Mouse (Mus musculus): ENCODE data around the gene Nubp2.

The Nubp2 gene

DNA sequence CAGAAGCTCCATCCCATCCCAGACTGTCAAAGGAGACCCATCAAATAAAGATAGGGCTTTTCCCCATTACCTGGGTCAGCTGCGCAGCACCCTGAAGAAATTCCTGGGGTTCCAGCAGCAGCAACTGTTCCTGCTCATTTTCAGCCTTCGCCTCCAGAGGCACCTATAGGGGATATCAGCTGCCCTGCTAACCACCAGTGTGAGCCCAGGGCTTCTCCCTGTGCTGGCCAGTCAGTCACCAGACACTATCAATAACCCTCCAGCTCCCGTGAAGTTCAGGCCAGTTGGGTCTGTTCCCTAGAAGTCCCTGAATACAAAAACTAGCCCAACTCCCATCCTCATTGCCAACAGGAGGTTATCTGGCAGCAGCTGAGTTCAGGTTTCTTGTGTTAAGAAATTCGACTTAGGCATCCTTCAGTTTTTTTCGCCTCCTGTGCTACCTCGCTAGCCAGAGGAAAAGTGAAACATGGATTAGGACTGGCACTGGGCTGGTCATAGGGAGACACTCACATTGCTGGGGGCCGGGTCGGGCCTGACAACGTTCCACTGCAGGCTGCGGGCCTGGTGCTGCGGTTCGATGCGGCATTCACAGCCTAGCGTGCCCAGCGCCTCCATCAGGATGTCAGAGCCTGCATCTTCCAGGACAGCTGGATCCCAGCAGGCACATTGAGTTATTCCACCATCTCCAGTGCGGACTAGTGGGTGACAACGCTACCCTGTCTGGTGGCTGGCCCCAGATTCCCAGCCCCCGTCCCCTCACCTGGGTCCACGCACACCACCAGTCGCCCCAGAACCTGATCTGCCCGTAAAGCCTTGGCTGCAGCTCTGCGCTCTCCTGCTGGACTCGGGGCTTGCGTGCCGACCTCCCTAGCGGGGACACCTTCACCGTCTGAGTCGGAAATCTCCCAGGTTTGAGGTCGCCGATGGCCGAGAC, 8.2 kb upstream of the Nubp2 start:
- no peak for DNase-seq

DNA sequence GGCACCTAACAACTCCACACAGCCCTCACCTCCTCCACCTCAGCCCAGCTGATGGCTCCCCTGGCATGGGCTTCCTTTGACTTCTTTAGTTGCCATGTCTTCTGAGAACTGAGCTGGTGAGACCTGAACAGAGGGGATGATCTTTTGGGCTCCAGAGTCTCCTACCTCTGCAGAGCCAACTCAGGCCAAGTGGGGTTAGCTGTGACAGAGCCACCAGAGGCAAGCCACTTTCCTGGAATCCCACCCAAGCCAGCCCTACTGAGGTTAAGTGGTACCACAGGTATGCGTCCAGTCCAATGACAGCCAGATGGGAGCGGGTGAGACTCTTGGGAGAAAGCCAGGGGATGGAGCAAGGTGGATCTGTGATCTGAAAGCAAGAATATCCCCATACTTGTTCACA, 7.1 kb upstream of the Nubp2 start:
- DNase-seq: no peak

- DNase-seq: no peak
Observed at GRCm38 (mm10) chr17:24892785-24893184, 6.6 kb upstream of the Nubp2 start.

DNA sequence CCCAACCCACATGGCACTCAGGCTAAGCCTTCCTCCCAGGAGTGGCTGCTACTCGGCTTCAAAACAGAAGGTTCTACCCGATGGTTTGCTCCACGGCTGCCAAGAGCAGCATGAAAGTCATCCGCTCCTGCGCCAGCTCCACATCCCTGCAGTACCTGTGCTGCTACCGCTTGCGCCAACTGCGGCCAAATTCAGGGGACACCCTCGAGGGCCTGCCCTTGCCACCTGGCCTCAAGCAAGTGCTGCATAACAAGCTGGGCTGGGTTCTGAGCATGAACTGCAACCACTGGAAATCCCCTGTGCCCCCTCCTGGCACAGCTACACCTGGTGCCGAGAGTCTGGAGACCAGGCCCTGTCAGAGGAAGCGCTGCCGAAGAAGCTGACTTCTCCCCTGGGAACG, 5.2 kb upstream of the Nubp2 start:
- DNase-seq: no peak

DNA sequence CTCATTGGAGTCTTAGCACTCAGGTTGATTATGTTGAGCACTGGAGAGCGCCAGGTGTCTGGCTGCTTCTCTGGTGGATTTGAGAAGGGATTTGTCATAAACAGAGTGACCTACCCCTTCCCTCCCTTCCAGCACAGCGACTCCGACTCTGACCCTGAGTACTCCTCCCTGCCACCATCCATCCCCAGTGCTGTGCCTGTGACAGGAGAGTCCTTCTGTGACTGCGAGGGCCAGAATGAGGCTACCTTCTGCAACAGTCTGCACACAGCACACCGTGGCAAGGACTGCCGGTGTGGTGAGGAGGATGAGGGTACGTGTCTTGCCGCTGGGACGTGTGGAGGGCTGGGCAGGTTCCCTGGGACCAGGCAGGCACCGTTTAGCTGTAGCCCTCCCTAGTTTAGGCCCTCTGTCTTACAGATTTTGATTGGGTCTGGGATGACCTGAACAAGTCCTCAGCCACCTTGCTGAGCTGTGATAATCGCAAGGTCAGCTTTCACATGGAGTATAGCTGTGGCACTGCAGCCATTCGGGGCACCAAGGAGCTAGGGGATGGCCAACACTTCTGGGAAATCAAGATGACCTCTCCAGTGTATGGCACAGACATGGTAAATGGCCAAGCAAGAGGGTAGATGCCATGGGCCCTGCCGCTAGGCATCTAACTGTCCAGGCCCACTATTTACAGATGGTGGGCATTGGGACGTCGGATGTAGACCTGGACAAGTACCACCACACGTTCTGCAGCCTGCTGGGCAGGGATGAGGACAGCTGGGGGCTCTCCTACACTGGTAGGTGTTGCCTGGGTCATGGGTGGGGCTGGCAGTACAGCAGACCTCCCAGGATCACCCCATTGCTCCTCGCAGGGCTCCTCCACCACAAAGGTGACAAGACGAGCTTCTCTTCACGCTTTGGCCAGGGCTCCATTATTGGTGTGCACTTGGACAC, 4.3 kb upstream of the Nubp2 start:
- no peak for DNase-seq

DNA sequence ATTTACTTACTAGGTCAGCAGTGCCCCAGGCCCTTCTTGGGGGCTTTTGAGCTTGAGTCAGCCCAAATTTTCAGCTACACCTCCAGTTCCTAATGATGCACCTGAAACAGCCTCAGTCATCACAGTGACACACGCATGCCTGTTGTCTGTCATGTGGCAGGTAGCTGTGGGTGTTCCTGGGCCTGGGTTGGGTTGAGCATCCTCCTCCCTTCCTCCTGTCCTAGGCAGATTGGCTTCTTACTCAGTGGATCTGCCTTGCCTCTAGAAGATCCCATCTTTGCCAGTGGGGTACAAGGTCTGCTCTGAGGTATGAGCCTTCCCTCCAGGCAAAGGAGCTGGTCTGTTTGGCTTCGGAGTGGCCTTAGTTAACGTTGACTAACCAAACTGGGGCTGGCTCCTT, 2.7 kb upstream of the Nubp2 start:
- DNase-seq: no peak

DNA sequence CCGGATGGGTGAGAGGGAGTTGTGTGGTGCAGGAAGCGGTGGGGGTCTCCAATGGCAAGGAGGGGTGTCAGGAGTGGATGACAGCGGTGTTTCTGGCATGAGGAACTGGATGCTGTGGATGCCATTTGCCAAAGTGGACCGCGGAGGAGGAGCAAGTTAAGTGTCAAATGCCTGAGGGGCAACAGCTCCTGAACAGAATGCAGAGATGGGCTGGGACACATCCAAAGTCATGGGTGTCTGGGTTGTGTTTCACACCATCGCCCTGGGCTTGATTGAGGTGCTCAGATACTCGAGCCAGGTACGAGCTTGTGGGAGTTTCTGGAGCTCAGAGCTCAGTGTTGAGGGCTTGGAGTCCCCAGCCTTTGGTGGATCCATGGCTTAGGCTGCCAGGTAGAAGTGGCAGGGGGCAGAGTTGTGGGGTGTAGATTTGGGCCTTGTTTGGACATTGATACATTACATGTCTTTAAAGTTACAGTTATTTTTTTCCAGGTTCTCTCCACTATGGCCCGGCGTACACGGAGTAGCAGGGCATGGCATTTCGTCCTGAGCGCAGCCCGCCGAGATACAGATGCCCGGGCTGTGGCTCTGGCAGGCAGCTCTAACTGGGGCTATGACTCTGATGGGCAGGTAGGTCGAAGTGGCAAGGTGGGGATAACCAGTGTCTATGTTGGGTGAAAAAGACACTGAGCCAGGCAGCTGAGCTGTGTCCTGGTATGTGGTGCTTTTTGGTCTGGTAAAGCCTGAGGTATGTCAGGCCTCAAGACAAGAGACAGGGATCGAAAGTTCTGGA, 1.3 kb upstream of the Nubp2 start:
- DNase-seq: no peak

DNA sequence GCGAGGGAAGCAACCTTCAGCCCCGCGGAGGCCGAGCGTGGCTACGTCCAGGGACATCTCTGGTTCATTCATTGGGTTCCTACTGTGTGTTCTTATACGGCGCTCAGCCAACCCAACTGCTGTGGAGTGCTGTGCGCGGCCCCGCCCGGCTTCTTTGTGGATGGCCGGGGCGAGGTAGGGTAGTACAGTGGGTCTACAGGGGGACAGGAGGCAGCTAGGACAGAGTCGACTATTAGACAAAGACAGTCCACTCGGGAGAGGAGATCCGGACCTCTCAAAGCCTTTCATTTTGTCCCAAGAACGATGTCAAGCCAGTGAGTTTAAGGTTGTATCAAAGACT, 753 bp upstream of the Nubp2 start:
- no peak for DNase-seq

GRCm38 (mm10) chr17:24885356-24886133, 604 bp downstream of the Nubp2 start:
- no peak for DNase-seq

- no peak for DNase-seq
Observed at GRCm38 (mm10) chr17:24884391-24884790, 1.8 kb downstream of the Nubp2 start.

GRCm38 (mm10) chr17:24881738-24882440, 4.3 kb downstream of the Nubp2 start:
- DNase-seq: no peak

DNA sequence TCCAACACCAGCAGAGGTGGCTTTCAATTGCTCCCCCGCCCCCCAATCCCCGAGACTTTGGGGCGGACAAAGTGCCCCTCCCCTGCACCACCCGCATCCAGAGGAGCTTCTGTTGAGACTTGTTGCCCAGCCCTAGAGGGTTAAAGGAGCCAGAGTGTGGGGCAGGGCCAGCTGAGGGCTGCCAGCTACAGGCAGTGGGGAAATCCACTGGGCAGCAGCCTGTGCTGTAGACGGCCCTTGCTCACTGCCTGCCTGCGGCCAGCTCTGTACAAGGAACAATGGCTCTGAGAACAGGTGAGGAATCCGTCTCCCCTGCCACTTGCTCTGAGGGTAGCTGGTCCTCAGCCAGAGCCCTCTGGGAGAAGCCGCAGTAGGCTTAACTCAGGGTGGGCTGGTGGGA, 7.6 kb downstream of the Nubp2 start:
- no peak for DNase-seq

GRCm38 (mm10) chr17:24878117-24878397, 8.1 kb downstream of the Nubp2 start:
- DNase-seq: no peak

- no peak for DNase-seq
Observed at GRCm38 (mm10) chr17:24877336-24878116, 8.6 kb downstream of the Nubp2 start.

DNA sequence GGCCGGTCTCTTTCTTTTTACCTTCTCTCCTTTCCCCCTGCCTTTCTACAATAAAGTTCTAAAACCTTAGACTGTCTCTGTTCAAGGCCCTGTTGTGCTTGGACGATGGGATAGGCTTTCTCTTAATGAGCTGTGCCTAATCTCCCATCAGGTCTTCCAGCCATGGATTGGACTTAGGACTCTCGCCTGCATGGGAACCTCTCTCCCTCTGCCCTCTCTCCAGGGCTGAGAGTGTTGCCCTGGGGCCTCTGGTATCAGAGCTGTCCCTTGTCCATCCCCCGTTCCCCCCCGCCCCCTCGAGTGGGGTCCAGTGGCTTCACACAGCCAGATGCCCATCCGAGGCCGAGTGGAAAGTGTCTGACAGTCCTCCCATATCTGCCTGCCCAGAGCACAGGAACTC, 11.2 kb downstream of the Nubp2 start:
- no peak for DNase-seq

DNA sequence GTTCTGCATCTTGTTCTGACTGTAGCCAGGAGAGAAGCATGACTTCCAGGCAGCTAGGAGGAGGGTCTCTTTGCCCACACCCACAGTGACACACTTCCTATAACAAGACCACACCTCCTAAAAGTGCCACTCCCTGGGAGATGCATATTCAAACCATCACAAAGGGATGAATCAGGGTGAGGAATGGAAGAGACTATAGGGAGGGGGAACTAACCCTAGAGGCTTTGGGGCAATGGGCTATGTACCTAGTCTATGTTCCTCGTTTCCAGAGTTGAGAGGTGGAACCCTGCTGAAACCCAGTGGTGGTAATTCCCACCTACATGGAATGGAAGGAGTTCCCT, 11.8 kb downstream of the Nubp2 start:
- no peak for DNase-seq

DNA sequence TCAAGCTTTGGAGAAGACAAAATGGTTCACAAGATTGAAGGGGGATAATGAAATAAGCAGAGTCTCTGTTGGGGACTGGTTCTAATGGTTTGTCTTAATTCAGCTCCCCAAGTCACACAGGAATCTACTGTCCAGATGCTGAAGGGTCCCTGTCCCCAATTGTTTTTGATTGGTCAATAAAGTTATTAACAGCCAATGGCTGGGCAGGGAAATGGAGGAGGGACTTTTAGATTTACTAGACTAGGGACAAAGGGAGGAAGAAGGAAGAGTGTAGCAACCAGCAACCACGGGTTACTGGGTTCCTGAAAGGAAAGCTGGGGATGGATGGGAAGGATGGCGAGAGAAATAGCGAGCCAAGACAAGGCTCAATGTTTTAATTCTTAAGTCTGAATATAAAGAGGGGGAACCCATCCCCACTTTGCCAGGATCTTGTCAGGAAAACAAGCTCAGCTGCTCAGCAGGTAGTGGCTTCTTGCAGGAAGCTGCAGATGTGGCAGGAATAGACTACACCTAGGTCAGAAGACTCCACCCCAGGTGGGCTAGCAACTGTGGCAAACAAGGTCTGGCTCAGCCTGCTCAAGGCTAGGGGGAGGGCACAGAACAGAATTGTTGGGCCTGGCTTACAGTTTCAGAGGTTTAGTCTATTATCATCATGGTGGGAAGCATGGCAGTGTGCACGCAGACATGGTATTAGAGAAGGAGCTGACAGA, 12.3 kb downstream of the Nubp2 start:
- DNase-seq: no peak

DNA sequence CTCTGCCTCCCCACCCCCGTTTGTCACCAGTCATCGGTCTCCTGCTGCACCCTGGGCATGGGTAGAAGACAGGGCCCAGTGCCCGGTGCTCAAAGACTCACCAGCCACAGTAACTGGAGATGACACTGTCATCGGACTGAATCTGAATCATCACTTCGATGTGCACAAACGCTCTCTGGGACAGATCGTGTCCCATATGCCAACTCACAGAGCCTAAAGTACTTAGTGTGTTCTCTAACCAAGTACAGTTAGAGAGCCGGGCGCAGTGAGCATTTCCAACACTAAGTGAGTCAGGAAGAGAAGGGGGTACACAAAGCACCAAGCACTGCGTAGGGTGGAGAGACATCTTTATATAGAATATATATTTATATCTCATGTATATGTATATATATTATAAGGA, 18.2 kb downstream of the Nubp2 start:
- no peak for DNase-seq

GRCm38 (mm10) chr17:24865776-24866175, 20.4 kb downstream of the Nubp2 start, which contains the start of gene Igfals:
Igfals (plus strand) TSS chr17:24865997.
- DNase-seq: no peak

DNA sequence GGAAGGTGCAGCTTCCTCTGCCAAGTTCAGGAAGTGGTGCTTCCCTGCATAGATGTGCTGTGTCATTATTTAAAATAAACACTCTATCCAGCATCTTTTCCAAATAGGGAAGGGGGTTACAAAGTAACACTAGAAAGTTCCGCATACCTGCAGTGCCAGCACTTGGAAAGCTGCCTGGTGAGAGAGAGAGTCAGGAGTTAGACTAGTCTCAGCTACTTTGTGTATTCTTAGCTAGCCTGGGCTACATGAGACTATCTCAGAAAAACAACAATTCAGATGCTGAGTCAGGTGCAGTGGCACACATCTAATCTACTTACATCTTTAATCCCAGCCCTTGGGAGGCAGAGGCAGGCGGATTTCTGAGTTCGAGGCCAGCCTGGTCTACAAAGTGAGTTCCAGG, 24.4 kb downstream of the Nubp2 start:
- DNase-seq: no peak

All from right cerebral cortex, postnatal 4 days (tissue).